Mouse (Mus musculus) testis, adult 2 months (tissue): ENCODE measurements around the gene Meis1. TPM values are rescaled to one million over a fixed set of nuclear protein-coding genes. Genes with fewer than 3 reads are reported as not detected.

Experiments
- H3K27ac ChIP-seq: fragments of 200-500 bp; 2 replicates; pipeline ENCODE4 v1.5.1; 2012; ENCODE audit warnings: low read depth, low read length; ENCODE audit not compliant: control insufficient read depth, insufficient read depth
- H3K27me3 ChIP-seq: fragments of 200-500 bp; 2 replicates; pipeline ENCODE4 v1.6.1; 2012; ENCODE audit warnings: mild to moderate bottlenecking, low read length, moderate library complexity; ENCODE audit not compliant: control insufficient read depth, insufficient read depth
- H3K36me3 ChIP-seq: fragments of 200-500 bp; 2 replicates; pipeline ENCODE4 v1.6.1; 2012; ENCODE audit warnings: mild to moderate bottlenecking, low read length; ENCODE audit not compliant: control insufficient read depth, insufficient read depth
- H3K4me1 ChIP-seq: fragments of 200-500 bp; 2 replicates; pipeline ENCODE4 v1.6.1; 2012; ENCODE audit warnings: low read length; ENCODE audit not compliant: control insufficient read depth, insufficient read depth
- H3K4me3 ChIP-seq: fragments of 200-500 bp; 2 replicates; pipeline ENCODE4 v1.5.1; 2012; ENCODE audit warnings: low read depth, mild to moderate bottlenecking, low read length, moderate library complexity, mixed read lengths; ENCODE audit not compliant: control insufficient read depth
- CTCF ChIP-seq: fragments of 200-500 bp; IDR thresholded peaks from 2 replicates; pipeline ENCODE4 v1.5.1; 2012; ENCODE audit warnings: low read depth, mild to moderate bottlenecking, inconsistent platforms, low read length, moderate library complexity; ENCODE audit not compliant: control insufficient read depth, insufficient read depth, insufficient replicate concordance
- POLR2A ChIP-seq: fragments of 200-500 bp; IDR thresholded peaks from 2 replicates; pipeline ENCODE4 v1.6.1; 2012; ENCODE audit warnings: low read depth, mild to moderate bottlenecking, inconsistent platforms, low read length, moderate library complexity; ENCODE audit not compliant: control insufficient read depth
- polyA plus RNA-seq: library from polyadenylated mRNA; depleted of rRNA; stranded (reverse); fragments of >200 nt; gene quantifications from 2 replicates; pipeline ENCODE4 v1.2.3, GENCODE M21; 2012

Meis1 gene
- polyA plus RNA-seq, 1 experiment: 1.9 TPM

DNA sequence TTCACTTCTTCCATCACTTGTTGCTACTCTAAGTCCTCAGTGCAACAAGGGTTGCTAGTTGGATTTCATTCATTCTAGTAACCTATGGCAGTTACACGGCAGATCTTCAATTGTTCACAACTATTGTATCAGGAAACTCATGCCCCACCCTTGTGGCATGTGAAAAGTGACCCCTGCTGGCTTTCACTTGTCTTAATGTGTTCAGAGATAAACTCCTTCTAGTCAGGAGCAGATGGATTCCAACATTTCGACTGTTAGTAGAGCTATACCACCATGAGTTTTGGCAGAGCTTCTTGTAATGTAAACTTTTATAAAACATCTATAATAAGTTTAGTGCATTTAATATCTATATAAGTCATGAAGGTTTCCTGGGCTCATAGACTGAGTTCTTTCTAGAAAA lies 75.8 kb downstream of the Meis1 start:
- H3K27ac ChIP-seq: no peak overlapping the region
- H3K4me1 ChIP-seq: no peaks in the 10 kb centered on the region
- no peaks in the 10 kb centered on the region for H3K36me3 ChIP-seq
- no peak overlapping the region for H3K4me3 ChIP-seq
- no peaks in the 10 kb centered on the region for H3K27me3 ChIP-seq
- TF ChIP-seq CTCF: no peak
- no peak for TF ChIP-seq POLR2A

- TF ChIP-seq CTCF (no peak), POLR2A (no peak)
- Histone ChIP-seq H3K27ac (no peak overlapping the region), H3K27me3 (no peaks in the 10 kb centered on the region), H3K4me1 (no peaks in the 10 kb centered on the region), H3K36me3 (no peaks in the 10 kb centered on the region), H3K4me3 (no peak overlapping the region)
These were observed 77.9 kb downstream of the Meis1 start for GRCm38 (mm10) chr11:18940916-18941315.

- Histone ChIP-seq H3K27me3 (no peaks in the 10 kb centered on the region), H3K4me1 (no peaks in the 10 kb centered on the region), H3K27ac (no peak overlapping the region), H3K36me3 (no peaks in the 10 kb centered on the region), H3K4me3 (no peak overlapping the region)
- TF ChIP-seq POLR2A: no peak
- no peak for TF ChIP-seq CTCF
These were observed 83.9 kb downstream of the Meis1 start for GRCm38 (mm10) chr11:18934921-18935320.

DNA sequence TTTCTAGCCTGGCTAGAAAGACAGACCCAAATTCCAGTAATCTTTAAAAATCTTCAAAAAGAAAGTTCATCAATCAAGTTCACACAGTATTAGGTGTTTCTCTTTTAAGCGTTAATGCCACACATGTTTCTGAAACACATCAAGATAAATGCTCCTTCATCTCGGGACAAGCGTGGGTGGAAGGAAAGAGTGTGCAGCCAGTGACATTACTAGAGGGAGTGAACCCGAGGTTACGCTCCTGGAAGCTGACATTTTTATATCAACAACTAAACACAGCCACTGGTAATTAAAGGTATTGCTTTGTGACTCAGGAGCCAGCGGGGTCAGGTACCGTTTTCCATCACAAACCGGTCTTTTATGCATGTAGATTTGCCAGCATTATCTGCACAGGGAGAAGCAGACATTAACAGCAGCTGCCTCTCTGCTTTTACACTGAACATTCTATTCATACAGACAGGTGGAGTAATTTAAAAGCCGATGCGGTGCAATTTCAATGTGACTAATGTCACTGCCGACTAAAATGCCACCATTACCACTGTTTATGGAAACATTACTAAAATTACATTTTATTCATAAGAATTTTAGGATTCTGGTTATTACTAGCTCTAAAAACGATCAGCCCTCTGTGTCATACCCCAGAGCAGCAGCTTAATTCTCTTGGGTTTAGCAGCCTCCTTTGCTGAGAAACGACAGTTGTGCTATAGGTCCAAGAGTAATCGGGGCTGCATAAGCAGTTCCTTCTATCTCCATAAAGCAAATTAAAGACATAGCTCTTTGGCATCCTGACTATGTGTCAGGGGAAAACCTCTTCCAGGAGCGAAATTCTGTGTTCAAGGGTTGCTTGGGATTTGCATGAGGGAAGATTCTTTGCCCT lies 87.5 kb downstream of the Meis1 start:
- Histone ChIP-seq H3K27me3 (no peaks in the 10 kb centered on the region), H3K4me3 (no peak overlapping the region), H3K36me3 (no peaks in the 10 kb centered on the region), H3K27ac (no peak overlapping the region), H3K4me1 (no peaks in the 10 kb centered on the region)
- TF ChIP-seq CTCF: no peak

GRCm38 (mm10) chr11:18929779-18930728 lies 88.7 kb downstream of the Meis1 start:
- no peak overlapping the region for H3K27ac ChIP-seq
- H3K4me3 ChIP-seq: no peak overlapping the region

DNA sequence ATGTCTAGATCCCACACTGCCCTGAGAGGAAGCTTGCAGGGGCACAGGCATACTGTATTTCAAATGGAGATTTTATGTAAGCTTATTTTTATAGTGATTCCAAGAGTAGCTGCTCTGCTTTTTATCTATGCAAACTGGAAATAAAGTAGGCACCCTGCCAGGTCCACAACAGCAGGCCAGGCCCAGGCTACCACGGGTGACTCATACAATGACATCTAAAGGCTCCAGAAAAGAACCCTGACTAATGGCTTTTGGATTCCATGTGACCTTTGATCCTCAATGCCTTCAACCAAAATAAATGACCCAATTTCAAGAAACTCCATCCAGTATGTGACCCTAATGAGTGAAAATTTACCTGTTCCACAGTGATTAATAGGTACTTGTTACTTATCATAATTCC lies 91.4 kb downstream of the Meis1 start:
- no peaks in the 10 kb centered on the region for H3K4me1 ChIP-seq
- TF ChIP-seq CTCF (no peak), POLR2A (no peak)

More at GRCm38 (mm10) chr11:18929779-18930728, 88.7 kb downstream of the Meis1 start:
- TF ChIP-seq POLR2A (no peak), CTCF (no peak)
- Histone ChIP-seq H3K36me3 (no peaks in the 10 kb centered on the region), H3K27me3 (no peaks in the 10 kb centered on the region), H3K4me1 (no peaks in the 10 kb centered on the region)

GRCm38 (mm10) chr11:18926798-18927197 lies 92.0 kb downstream of the Meis1 start:
- Histone ChIP-seq H3K36me3 (no peaks in the 10 kb centered on the region), H3K27ac (no peak overlapping the region), H3K4me3 (no peak overlapping the region), H3K27me3 (no peaks in the 10 kb centered on the region), H3K4me1 (no peaks in the 10 kb centered on the region)
- TF ChIP-seq CTCF (no peak), POLR2A (no peak)

More for the DNA sequence above, 91.4 kb downstream of the Meis1 start:
- Histone ChIP-seq H3K27ac (no peak overlapping the region), H3K36me3 (no peaks in the 10 kb centered on the region), H3K4me3 (no peak overlapping the region), H3K27me3 (no peaks in the 10 kb centered on the region)
